Mouse (Mus musculus) adrenal gland, adult (tissue): ENCODE data around the gene Tmem95.
"Not testable (repeated sequence)": the region's sequence is repeated elsewhere in the genome, so short reads cannot be mapped to it uniquely, and the experiment has no call there.

ENCODE experiments used
- DNase-seq, 2 experiments: peaks; one replicate each; pipeline ENCODE4 v3.0.0; 2022 to 2023; ENCODE audit warnings: low spot score in 1 of 2; ENCODE audit not compliant: inconsistent age in 2 of 2

Gene Tmem95

DNA sequence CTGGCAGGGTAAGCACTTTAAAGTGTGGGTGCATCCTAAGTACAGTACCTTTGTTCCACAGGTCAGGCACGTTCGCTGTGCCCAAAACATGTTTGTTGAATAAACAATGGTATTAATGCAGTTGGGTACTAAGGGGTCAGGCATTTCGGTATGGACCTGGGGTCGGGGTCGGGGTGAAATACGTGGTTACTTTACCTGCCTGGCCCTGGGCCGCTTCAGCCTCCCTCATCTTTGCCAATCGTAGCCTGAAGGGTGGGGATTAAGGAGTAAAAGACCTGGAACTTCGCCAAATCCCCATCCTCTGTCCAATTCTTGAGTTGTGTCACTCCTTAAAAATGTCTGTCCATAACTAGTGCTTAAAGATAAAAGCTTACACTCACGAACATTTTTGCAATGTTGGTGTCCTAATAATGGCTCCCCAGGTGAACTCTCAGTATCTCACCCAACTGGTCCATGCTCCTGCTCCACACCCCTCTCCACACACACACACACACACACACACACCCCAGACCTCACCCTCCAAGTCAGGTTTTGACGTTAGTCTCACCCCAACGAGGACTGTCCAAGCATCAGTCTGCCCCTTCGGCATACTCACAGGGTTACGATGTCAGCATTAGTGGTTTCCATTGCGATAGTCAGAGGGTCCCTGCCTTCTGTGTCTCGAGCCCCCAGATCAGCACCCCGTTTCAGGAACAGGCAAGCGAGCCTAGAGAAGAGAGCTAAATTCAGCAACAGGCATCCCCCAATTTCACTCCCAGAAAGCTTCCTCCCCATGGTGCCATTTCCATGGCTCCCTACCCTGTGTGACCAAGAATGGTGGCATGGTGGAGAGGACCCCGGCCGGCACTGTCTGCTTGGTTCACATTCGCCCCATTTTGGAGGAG is 4.2 kb upstream of the Tmem95 start:
- peak; percentile 19 to 39 for DNase-seq

DNA sequence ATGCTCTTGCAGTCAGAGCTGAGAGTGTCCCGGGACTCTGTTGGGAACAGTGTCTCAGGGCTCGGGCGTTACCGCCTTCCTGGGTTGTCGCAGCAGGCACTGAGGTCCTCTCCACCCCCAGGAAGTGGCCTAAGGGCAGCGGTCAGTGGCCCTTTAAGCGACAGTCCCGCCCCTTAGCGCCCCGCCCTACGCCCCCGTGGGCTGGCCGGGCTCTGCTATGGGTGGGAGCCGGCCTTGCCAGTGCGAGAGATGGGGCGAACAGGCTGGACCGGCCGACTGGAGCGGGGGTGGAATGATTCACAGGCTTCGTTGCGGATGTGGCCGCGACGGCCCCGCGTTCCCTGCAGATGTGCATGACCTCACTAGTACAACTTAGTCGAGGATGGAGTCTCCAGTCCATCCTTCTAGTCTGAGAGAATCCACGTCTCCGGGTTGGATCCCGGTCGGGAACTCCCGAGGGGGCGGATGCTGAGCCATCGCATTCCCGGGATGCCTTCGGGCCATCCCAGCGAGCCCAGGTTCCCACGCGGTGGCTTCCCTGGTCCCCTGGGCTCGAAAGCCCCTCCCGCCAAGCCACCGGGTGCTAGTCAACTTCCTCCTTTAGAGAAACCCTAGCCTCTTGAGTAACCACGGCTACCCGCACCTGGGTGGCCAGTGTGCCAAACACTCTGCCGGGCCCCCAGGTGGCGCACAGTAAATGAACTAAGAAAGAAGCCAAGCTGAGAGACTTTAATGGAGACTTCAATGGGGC is 3.2 kb upstream of the Tmem95 start, which contains the start of gene Kctd11:
Gene Kctd11, minus strand, starts transcription at position 554 of the 751 bp plus-strand sequence.
- DNase-seq: peak; percentile 95 to 97

DNA sequence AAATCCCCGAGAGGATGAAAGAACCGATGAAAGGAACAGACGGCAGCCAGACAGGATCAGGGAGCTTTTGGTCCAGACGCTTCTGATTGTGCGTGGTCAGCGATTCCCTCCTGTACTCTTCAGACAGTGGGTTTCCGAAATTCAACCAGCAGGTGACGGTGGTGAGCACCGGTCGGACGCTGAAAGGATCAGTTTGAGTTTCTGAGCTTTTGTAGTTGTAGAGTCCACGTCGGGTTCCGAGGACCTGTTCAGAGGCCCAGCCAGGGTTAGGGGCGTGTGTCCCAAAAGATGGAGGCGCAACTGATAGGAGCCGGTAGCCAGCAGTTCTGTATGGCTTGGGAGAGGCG is 2.7 kb upstream of the Tmem95 start:
- no peak for DNase-seq

DNA sequence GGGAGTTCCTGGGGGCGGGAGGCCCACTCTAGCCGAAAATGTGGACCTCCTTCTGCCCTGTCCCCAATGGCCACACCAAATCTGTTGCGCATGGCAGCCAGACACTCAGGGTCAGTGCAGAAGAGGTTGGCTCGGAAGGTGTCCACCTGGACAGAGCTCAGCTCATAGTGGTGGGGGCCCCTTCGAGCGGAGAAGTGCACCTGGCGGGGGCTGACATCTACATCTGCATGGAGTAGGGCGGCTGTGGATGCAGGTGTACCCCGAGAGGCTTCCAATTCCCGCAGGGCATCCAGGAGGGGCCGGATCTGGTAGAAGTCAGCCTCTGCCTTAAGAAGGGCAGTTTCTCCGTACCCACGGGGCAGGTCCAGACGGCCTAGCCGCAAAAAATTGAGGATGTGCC is 1.9 kb upstream of the Tmem95 start:
- peak in 1 of 2 experiments; percentile 35 for DNase-seq

DNA sequence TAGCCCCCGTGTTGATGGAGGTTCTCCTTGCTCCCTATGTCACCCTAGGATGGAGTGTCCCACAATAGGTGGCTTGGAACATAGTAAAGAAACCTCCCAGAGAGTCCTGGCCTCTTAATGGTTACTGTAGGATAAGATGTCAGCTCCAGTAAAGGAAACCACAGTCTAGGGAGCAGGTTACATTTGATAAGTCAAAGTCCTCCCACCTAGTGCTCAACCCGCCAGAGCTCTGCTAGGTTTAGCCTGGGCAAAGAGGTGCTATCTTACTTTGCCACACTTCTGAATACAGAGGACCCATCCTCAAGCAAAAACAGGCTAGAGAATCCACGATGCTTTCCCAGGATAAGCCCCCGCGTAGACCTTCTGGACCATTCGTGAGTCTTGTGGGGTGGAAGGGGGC is 1.1 kb upstream of the Tmem95 start:
- no peak for DNase-seq

DNA sequence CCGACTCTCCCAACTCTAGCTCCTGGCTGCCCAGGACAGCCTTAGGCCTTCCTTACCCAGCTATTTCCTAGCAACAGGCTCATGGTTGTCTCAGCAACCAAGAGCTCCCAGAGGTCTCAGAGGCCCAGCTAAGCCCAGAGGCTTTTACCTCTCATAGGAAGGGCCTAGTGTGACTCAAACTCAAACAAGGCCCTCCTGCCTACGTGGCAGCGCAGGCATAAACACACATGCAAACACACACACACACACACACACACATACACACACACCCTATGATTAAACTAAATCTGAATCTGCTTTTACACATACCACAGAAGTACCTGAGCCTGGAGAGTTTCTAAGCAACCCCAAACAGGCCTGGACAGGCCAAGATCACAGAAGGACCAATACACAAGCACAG is 581 bp upstream of the Tmem95 start:
- DNase-seq: no peak

DNA sequence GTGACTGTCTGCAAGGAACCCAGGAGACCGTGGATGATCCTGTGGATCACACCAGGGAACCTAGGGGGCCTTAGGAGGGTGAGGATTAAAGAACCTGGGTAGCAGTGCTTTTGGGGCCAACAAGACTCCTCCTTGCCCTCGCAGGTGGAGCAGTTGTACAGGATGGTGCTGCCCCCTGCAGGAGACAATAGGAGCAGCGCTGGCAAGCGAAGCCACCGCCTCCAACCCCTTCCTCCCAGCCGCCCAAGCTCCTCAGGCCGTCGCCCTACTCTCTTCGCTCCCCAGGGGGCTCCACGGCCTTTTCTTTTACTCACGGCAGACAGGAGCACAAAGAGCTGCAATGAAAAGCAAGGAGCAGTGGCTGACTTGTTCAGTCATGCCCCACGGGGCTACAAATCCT is 951 bp downstream of the Tmem95 start:
- peak; percentile 85 to 94 for DNase-seq

DNA sequence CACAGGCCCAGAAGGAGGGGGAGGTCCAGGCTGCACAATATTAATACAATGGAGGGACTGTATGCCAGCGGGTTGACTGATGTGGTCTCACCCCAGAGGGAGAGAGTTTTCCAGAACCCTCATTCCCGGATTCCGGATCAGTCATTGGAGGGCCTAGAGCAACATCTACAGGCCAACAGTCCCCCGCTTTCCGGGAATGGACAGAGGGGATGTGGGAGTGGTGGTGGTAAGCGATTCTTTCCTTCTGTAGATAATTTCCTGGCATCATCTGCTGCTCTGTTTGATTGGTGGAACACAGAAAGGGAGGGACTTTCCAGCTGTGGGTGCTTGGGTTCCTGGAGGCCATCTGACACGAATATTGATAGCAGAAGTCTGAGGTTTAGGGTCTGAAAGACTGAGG is 1.6 kb downstream of the Tmem95 start:
- peak in 1 of 2 experiments; percentile 60 for DNase-seq

DNA sequence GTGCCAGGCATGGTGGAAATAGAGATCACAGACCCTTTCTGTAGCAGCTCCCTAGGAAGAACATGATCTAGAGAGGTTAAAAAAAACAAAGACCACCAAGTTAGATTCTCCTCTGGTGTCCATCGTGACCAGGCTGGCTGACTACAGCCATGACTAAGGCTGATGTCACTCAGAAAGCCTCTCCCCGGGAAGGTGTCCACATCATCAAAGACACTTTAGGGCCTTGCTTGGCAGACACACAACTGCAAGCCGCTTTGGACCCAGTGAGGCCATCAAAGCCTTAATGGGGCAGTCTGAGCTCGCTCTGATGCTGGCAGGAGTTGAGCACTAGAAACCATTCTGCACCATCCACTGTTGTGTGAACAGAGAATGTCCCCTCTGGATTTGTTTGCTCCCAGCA is 5.4 kb downstream of the Tmem95 start:
- peak; percentile 49 to 70 for DNase-seq

DNA sequence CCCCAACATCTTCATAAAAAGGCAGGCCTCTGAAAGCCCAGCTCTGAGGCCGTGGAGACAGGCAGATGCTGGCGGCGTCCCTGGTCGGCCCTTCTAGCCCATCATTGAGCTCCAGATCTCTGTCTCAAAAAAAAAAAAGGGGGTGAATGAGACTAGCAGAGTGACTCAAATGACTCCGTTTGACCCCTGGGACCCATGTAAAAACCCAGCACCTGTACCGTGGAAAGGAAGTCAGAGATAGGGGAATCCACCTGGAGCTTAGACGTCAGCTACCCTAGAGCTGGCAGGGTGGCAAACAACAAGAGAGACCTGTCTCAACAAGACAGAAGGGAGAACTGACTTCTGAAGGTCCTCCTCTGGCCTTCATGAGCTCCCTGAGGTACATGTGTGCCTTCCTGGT is 6.0 kb downstream of the Tmem95 start:
- no peak for DNase-seq

DNA sequence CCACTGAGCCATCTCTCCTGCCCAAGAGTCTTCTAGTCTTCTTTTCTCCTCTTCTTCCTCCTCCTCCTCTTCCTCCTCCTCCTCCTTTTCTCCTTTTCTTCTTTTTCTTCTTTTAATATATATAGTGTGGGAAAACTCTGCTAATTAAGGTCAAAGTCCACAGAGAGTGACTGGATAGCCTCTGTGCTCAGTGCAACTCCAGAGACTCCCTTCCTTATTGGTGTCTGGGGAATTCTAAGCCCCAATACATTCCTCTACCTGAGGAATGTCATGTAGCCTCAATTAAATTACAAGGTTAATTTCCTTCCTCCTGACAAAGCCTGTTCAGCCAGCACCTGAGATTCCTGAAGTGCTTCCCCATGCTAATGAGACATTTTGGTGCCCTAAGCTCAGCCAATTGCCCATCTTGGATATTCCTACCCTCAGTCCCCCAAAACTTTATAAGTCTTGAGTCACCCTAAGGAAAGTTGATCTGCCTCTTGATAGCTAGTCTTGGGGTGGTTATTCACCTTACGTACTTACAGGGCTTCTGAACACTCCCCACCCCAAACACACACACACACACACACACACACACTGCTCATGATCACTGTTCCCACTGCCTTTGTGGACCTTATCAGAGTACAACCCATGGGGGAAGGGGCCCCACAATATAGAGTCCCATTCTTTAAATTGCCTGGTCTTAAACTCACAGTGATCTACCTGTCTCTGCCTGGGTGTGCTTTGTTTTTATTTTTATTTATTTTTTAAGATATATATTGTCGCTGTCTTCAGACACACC is 7.3 kb downstream of the Tmem95 start:
- no peak for DNase-seq

DNA sequence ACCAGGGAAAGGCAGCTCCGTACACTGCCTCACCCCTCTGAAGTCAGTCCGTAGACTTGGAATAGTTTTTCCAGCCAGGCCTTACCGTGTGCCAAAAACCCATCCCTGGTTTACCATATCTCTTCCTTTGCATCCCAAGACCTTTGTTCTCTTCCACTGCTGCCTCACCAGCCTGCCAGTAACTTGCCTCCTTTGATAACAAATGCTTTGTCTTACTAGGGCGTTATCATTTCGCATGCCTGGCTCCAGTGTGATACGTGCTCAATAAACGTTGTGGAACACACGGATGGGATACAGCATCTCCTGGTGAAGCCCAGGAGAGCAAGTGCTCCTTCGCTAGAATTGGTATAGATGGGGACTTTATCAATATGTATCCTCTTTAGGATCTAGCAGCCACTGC is 10.5 kb downstream of the Tmem95 start:
- DNase-seq: no peak

DNA sequence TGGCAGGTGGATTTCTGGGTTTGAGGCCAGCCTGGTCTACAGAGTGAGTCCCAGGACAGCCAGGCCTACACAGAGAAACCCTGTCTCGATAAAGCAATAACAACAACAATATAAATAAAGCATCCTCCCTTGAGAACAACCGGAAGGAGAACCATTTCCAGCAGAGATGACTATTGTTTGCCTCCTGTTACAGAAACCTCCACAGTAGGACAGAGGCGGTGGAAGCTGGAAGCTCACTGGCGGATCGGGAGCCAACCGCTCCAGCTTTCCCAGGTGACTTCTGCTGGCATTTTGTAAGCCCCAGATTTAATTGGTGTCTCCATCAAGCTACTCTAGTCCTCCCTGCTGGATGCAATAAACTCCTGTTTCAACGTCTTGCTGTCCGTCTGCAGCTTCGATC is 12.3 kb downstream of the Tmem95 start:
- no peak for DNase-seq

DNA sequence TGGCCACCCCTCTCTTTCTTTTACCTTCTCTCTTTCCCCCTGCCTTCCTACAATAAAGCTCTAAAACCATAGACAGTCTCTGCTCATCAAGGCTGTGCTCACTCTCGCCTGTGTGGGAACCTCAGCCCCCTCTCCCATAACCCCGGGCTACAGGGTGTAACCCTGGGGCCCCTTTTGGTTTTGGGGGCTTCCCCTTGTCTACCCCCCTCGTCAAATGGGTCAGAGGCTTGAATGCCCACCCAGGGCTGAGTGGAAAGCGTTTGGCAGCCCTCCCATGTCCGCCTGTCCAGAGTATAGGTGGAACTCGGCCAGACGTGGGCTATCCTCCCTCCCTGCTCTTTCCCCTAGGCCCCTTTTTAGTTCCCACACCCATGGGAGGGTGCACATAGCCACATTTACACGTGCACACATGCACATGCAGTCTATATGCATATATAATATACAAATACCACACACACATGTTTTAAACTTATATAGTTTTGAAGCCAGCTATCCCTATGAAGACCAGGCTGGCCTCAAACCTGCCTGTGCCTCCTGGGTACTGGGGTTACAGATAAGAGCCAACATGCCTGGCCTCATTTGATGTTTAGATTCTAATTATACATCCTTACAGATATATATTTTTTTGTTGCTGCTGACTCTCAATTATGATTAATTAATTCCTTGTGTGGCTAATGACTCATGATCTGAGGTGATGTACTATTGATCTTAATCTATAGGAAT is 13.5 kb downstream of the Tmem95 start:
- DNase-seq: no peak

DNA sequence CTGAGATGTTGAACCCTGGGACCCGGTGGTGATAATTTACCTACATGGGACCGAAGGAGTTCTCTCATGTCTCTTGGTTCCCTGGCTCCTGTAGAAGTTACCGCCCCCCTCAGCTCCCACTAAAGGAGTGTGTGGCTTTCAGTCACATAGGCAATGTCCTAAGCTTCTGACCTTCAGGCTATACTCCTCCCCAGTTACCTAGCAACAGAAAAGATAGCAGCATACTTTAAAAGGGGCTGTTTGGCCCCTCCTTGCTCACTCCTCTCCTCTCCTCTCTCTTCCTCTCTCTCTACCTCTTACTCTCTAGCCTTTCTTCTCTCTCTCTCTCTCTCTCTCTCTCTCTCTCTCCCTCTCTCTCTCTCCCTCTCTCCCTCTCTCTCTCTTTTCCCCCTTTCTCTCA is 14.1 kb downstream of the Tmem95 start:
- DNase-seq: not testable (repeated sequence)

DNA sequence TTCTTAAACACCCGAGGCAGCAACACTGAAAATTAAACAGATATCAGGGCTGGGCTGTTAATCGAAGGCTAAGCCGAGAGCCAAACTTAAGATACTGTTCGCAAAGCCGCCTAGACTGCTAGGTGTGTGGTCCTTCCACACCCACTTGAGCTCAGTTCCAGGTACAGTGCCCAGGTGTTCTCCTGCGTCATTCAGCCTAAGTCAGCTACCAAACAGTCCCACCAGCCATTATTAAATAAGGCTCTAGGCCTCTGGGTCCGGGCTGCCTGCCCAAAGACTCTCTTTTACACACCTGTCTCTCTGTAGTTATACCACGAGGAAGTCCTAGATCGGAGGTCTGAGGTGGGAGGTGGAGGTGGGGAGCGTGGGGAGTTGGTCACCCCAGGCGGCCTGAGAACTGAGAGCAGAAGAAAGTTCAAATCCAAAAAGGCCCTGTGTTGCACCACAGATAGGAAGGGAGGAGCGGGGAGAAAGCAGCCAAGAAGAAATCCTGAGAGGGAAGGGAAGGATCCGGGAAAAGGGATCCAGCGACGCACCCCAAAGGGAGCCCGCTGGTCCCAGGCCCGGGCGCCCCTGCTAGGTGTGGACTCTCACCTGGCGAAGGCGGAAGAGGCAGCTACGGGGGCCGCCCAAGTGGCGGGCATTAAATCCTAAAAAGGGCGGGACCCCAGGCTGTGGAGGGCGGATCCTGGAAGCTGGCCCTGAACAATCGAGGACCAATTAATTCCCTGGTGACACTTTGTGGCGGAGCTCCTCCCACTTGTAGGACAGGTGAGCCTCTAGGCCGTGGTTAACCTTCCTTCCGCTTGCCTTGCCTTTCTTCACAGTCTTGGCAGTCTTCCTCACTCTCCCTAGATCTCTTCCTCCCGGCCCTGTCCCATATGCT is 19.5 kb downstream of the Tmem95 start, which contains the start of gene Tnk1:
Gene Tnk1, minus strand, starts transcription at position 618 of the 886 bp plus-strand sequence.
- no peak for DNase-seq

DNA sequence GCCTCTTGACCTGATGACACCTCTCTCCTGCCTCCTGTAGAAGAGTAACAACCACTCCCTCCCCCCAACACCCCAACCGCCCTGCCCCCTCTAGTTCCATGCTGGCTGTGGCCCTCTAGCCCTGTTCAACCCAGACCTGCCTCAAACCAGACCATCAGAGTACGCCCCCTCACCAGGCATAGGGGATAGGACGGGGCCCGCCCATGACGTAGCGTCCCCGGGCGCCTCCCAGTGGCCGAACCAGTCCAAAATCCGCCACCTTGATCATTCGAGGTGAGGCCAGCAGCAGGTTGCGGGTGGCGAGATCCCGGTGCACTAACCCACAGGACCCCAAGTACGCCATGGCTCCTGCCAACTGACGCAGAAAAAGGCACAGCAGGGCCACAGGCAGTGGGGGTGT is 22.5 kb downstream of the Tmem95 start:
- peak; percentile 55 to 76 for DNase-seq

DNA sequence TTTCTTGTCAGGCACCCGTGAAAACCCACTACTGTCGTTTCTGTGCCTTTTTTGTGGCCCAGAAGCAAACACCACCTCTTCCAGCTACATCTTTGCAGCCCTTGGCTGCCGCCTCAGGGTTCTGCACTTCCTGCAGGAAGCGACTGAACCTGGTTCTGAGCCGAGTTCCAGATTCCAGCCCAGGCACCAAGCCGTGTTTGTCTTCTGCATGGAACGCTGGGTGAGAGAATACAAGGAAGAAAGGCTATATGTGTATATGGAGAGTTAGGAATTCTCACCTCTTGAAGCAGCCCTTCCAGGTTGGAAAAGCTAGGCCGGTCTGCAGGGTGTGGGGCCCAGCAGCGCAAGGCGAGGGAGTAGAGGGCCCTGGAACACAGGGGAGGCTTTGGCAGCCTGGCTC is 23.1 kb downstream of the Tmem95 start:
- DNase-seq: no peak

DNA sequence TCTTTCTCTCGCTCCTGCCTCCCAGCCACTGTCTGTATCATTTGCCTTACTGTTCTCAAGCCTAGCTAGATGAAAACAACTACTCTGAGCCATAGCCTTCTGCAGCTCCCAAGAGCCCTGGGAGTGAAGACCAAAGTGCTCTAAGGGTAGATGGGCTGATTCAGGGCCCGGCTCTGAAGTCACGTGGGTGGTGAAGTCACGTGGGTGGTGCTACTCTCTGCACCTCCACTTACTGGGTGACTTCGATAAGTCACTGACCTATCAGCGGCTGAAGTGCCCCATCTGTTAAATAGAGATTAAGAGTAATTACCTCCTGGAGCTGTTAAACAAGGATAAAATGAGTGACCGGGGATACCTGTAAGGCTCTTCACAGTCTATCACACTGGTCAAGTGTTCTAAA is 23.8 kb downstream of the Tmem95 start:
- peak in 1 of 2 experiments; percentile 58 for DNase-seq

DNA sequence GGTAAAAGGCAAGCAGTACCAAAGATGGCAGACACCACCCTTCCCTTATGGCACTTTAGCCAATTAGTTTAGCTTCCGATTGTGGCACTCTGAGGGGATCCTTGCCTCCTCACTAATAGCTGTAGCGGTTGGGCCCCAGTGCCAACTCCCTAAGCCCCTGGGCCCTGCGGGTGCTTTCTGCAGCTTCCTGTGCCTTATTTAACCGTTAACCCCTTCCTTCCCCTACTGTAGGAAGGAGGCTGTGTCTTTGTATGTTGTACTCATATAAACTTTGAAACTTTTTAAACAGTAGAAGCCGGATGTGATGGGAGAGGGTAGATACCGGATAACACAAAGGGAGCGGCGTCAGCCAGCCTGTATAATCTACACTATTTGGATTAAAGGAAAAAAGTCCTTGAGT is 27.1 kb downstream of the Tmem95 start:
- DNase-seq: peak in 1 of 2 experiments; percentile 21
